Mouse (Mus musculus) liver, adult 2 months (tissue): Measurements from ENCODE around the gene Rbbp4. TPM values are rescaled to one million over a fixed set of nuclear protein-coding genes. Genes with fewer than 3 reads are reported as not detected.

ENCODE experiments used
- DNase-seq: peaks from one replicate; pipeline ENCODE4 v3.0.0-alpha.2; 2011; ENCODE audit warnings: low read depth, low spot score; ENCODE audit errors: extremely low read depth
- H3K27ac ChIP-seq: fragments of 200-500 bp; replicated peaks from 2 replicates; pipeline ENCODE4 v1.5.1; 2012; ENCODE audit warnings: low read depth, mild to moderate bottlenecking, control low read depth, inconsistent platforms, low read length; ENCODE audit not compliant: insufficient read depth
- H3K27me3 ChIP-seq: fragments of 200-500 bp; 2 replicates; pipeline ENCODE4 v1.6.1; 2012; ENCODE audit warnings: mild to moderate bottlenecking, moderate library complexity, low read length, inconsistent platforms; ENCODE audit not compliant: control insufficient read depth, insufficient read depth
- H3K36me3 ChIP-seq: fragments of 200-500 bp; 2 replicates; pipeline ENCODE4 v1.6.1; 2012; ENCODE audit warnings: low read length, inconsistent platforms; ENCODE audit not compliant: control insufficient read depth, insufficient read depth
- H3K4me1 ChIP-seq: fragments of 200-500 bp; 2 replicates; pipeline ENCODE4 v1.6.1; 2011; ENCODE audit warnings: low read length; ENCODE audit not compliant: control insufficient read depth, insufficient read depth
- H3K4me3 ChIP-seq: fragments of 200-500 bp; 2 replicates; pipeline ENCODE4 v1.5.1; 2011; ENCODE audit warnings: low read depth, mild to moderate bottlenecking, control low read depth, low read length, moderate library complexity; ENCODE audit not compliant: insufficient read depth
- H3K79me2 ChIP-seq: fragments of 200-500 bp; 2 replicates; pipeline ENCODE4 v1.6.1; 2012; ENCODE audit warnings: inconsistent platforms, mild to moderate bottlenecking, low read length, moderate library complexity; ENCODE audit not compliant: control insufficient read depth, insufficient read depth
- H3K9ac ChIP-seq: fragments of 200-500 bp; 2 replicates; pipeline ENCODE4 v1.6.1; 2012; ENCODE audit warnings: low read depth, mild to moderate bottlenecking, control low read depth, inconsistent platforms, low read length
- CTCF ChIP-seq: fragments of 200-500 bp; IDR thresholded peaks from 2 replicates; pipeline ENCODE4 v1.5.1; 2011; ENCODE audit warnings: low read depth, low read length, control low read depth
- POLR2A ChIP-seq: fragments of 200-500 bp; IDR thresholded peaks from 2 replicates; pipeline ENCODE4 v1.6.1; 2011; ENCODE audit warnings: low read length, control low read depth; ENCODE audit not compliant: insufficient read depth; ENCODE audit errors: extremely low read depth
- WGBS: fragments of 180-500 bp; shearing (Covaris S2); methylation state at CpG from one replicate; pipeline ENCODE4 v1.1.7; 2018; 5-methylcytosine and 5-hydroxymethylcytosine counted together
- polyA plus RNA-seq: library from polyadenylated mRNA; depleted of rRNA; stranded (reverse); fragments of >200 nt; gene quantifications from 2 replicates; pipeline ENCODE4 v1.2.3, GENCODE M21; 2012
- total RNA-seq: library from RNA; depleted of rRNA; stranded (reverse); fragments of >200 nt; gene quantifications from 2 replicates; pipeline ENCODE4 v1.2.3, GENCODE M21; 2014

Rbbp4 gene
- total and polyA plus RNA-seq, 2 experiments, result 17.2 to 40.3 TPM

GRCm38 (mm10) chr4:129323491-129323890 is 11.7 kb downstream of the Rbbp4 start:
- no peak overlapping the region for H3K4me3 ChIP-seq
- no peak overlapping the region for H3K9ac ChIP-seq
- DNase-seq, result peak; percentile 60
- H3K36me3 ChIP-seq, result peaks cover 50% of the 10 kb centered on the region
- no peak for TF ChIP-seq CTCF
- TF ChIP-seq POLR2A, result no peak
- H3K27me3 ChIP-seq, result no peaks in the 10 kb centered on the region
- peaks cover 9% of the 10 kb centered on the region; the same call in 1 of the 2 replicates for H3K79me2 ChIP-seq
- WGBS, result 8% methylated on average over 1 of the region's 1 CpGs
- peak overlapping the region; percentile 54 for H3K27ac ChIP-seq
- H3K4me1 ChIP-seq, result peaks cover 27% of the 10 kb centered on the region

GRCm38 (mm10) chr4:129322042-129322441 is 13.1 kb downstream of the Rbbp4 start:
- H3K79me2 ChIP-seq, result peaks cover 11% of the 10 kb centered on the region; the same call in 1 of the 2 replicates
- TF ChIP-seq CTCF, result no peak
- no peak for TF ChIP-seq POLR2A
- no peak overlapping the region for H3K4me3 ChIP-seq
- no peak overlapping the region for H3K27ac ChIP-seq
- peaks cover 25% of the 10 kb centered on the region for H3K4me1 ChIP-seq
- WGBS, result 78% methylated on average over 5 of the region's 5 CpGs
- H3K9ac ChIP-seq, result no peak overlapping the region
- H3K27me3 ChIP-seq, result no peaks in the 10 kb centered on the region
- peaks cover 50% of the 10 kb centered on the region for H3K36me3 ChIP-seq
- DNase-seq, result no peak

DNA sequence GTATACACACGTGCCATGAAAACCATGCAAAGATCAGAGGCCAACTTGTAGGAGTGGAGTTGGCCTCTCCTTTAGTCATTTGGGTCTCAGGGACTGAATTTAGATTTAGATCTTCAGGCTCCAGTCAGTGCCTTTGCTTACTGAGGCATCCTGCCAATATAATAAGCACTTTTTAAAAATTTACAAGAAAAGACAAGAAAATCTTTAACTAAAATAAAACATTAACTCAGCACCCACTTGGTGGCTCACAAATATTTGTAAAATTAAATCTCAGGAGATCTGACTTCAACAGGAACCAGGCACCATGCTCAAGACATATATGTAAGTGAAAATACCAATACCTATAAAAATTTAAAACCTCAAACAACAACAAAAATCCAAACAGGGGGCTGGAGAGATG is 14.3 kb downstream of the Rbbp4 start:
- H3K4me3 ChIP-seq, result no peak overlapping the region
- H3K4me1 ChIP-seq, result peaks cover 22% of the 10 kb centered on the region
- H3K36me3 ChIP-seq, result peaks cover 55% of the 10 kb centered on the region
- TF ChIP-seq CTCF (no peak), POLR2A (no peak)
- no peak overlapping the region for H3K9ac ChIP-seq
- H3K27me3 ChIP-seq, result no peaks in the 10 kb centered on the region
- peak overlapping the region; percentile 69 for H3K27ac ChIP-seq
- H3K79me2 ChIP-seq, result peaks cover 11% of the 10 kb centered on the region; the same call in 1 of the 2 replicates
- DNase-seq, result peak; percentile 88
- WGBS, result 19% methylated on average over 1 of the region's 1 CpGs

- TF ChIP-seq CTCF (no peak), POLR2A (no peak)
Observed at GRCm38 (mm10) chr4:129313886-129314285, 21.3 kb downstream of the Rbbp4 start.

DNA sequence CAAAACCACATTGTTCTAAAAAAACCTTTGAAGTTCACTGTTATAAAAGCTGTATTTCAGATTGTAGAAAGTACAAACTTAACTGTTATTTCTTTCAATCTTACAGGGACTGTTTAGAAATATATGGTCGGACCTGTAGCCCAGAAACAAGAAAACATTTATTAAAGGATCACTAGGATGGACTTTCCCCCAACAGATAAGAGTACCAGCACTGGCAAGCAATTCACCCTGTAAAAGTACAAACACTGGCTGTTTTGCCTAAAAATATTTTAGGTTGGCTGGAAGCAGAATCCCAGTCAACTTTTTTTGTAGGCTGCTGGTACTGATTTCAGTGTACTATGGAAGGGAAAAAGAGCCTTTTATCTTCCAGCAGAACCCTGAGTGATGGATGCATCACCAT is 27.2 kb downstream of the Rbbp4 start:
- Histone ChIP-seq H3K27me3 (no peaks in the 10 kb centered on the region), H3K27ac (peak overlapping the region; percentile 92), H3K79me2 (no peaks in the 10 kb centered on the region; the same call in 1 of the 2 replicates), H3K4me3 (no peak overlapping the region), H3K9ac (no peak overlapping the region), H3K36me3 (peaks cover 39% of the 10 kb centered on the region), H3K4me1 (peaks cover 18% of the 10 kb centered on the region)
- peak; percentile 92 for DNase-seq
- 32% methylated on average over 1 of the region's 1 CpGs for WGBS
- TF ChIP-seq CTCF (no peak), POLR2A (no peak)

More at GRCm38 (mm10) chr4:129313886-129314285, 21.3 kb downstream of the Rbbp4 start:
- no peaks in the 10 kb centered on the region for H3K27me3 ChIP-seq
- H3K4me1 ChIP-seq, result peaks cover 21% of the 10 kb centered on the region
- 18% methylated on average over 3 of the region's 3 CpGs for WGBS
- H3K9ac ChIP-seq, result no peak overlapping the region
- peaks cover 2% of the 10 kb centered on the region; the same call in 1 of the 2 replicates for H3K79me2 ChIP-seq
- no peak overlapping the region for H3K4me3 ChIP-seq
- H3K27ac ChIP-seq, result peak overlapping the region; percentile 93
- H3K36me3 ChIP-seq, result peaks cover 69% of the 10 kb centered on the region
- peak; percentile 88 for DNase-seq

GRCm38 (mm10) chr4:129304306-129304705 is 30.9 kb downstream of the Rbbp4 start:
- Histone ChIP-seq H3K27me3 (no peaks in the 10 kb centered on the region), H3K27ac (no peak overlapping the region), H3K4me1 (peaks cover 13% of the 10 kb centered on the region), H3K9ac (no peak overlapping the region), H3K79me2 (no peaks in the 10 kb centered on the region), H3K4me3 (no peak overlapping the region), H3K36me3 (peaks cover 19% of the 10 kb centered on the region)
- no peak for DNase-seq
- 46% methylated on average over 1 of the region's 1 CpGs for WGBS
- TF ChIP-seq CTCF (no peak), POLR2A (no peak)
